Mouse (Mus musculus) thymus, adult 2 months (tissue): ENCODE data around the gene Tekt1.

ENCODE experiments used
- CTCF ChIP-seq: fragments of 200-500 bp; IDR thresholded peaks from 2 replicates; pipeline ENCODE4 v1.5.1; 2012; ENCODE audit warnings: mild to moderate bottlenecking, control low read depth, low read length, moderate library complexity, borderline replicate concordance; ENCODE audit not compliant: control insufficient read depth, poor library complexity, insufficient read depth; ENCODE audit errors: extremely low read depth
- POLR2A ChIP-seq: fragments of 200-500 bp; IDR thresholded peaks from 2 replicates; pipeline ENCODE4 v1.6.1; 2012; ENCODE audit warnings: mild to moderate bottlenecking, low read length, control low read depth, moderate library complexity; ENCODE audit not compliant: control insufficient read depth, poor library complexity, insufficient read depth; ENCODE audit errors: extremely low read depth

- no peak for TF ChIP-seq CTCF
- no peak for TF ChIP-seq POLR2A
These were observed 47.9 kb downstream of the Tekt1 start, which contains the start of gene Fbxo39 for GRCm38 (mm10) chr11:72314151-72314895.
